Mouse (Mus musculus) MEL (cell line): ENCODE data around the gene Camta2. TPM values are rescaled to one million over a fixed set of nuclear protein-coding genes. Genes with fewer than 3 reads are reported as not detected.

Experiments
- DNase-seq: peaks from one replicate; pipeline ENCODE4 v3.0.0; 2011; ENCODE audit warnings: low read depth, low spot score
- H3K27ac ChIP-seq: 2 replicates; pipeline ENCODE4 v1.5.1; 2012; ENCODE audit warnings: low read depth, mild to moderate bottlenecking, control low read depth, low read length, moderate library complexity; ENCODE audit not compliant: control insufficient read depth
- H3K27me3 ChIP-seq, 2 experiments: fragments of 150-350 bp in 1 of 2; sonication (generic) in 1 of 2; 2 replicates each; pipeline ENCODE4 v1.6.1; 2012; ENCODE audit warnings: low read length in 2 of 2, mild to moderate bottlenecking in 2 of 2, improper control_type of control experiment in 1 of 2, moderate library complexity in 1 of 2; ENCODE audit not compliant: insufficient read depth in 2 of 2, control insufficient read depth in 1 of 2
- H3K36me3 ChIP-seq, 2 experiments: 2 replicates each; pipeline ENCODE4 v1.6.1; 2012 to 2014; ENCODE audit warnings: low read length in 2 of 2, improper control_type of control experiment in 1 of 2, inconsistent platforms in 1 of 2, mild to moderate bottlenecking in 1 of 2; ENCODE audit not compliant: insufficient read depth in 2 of 2, control insufficient read depth in 1 of 2
- H3K4me1 ChIP-seq, 2 experiments: fragments of 150-350 bp in 1 of 2; sonication (generic) in 1 of 2; 2 replicates each; pipeline ENCODE4 v1.6.1; 2012; ENCODE audit warnings: low read length in 2 of 2, improper control_type of control experiment in 1 of 2, mild to moderate bottlenecking in 1 of 2; ENCODE audit not compliant: insufficient read depth in 2 of 2, control insufficient read depth in 1 of 2
- H3K4me3 ChIP-seq, 2 experiments: fragments of 150-350 bp in 1 of 2; sonication (generic) in 1 of 2; 2 replicates each; pipeline ENCODE4 v1.5.1; 2012; ENCODE audit warnings: low read depth in 2 of 2, low read length in 2 of 2, mild to moderate bottlenecking in 2 of 2, moderate library complexity in 2 of 2, control low read depth in 1 of 2, improper control_type of control experiment in 1 of 2; ENCODE audit not compliant: control insufficient read depth in 1 of 2, insufficient read depth in 1 of 2
- H3K79me2 ChIP-seq: 2 replicates; pipeline ENCODE4 v1.6.1; 2012; ENCODE audit warnings: mild to moderate bottlenecking, low read length, moderate library complexity; ENCODE audit not compliant: control insufficient read depth, poor library complexity, insufficient read depth
- H3K9ac ChIP-seq: 2 replicates; pipeline ENCODE4 v1.6.1; 2012; ENCODE audit warnings: low read depth, mild to moderate bottlenecking, control low read depth, low read length, moderate library complexity; ENCODE audit not compliant: control insufficient read depth, poor library complexity, severe bottlenecking
- H3K9me3 ChIP-seq: fragments of 150-350 bp; sonication (generic); replicated peaks from 2 replicates; pipeline ENCODE4 v1.6.1; 2012; ENCODE audit warnings: mild to moderate bottlenecking, low read length, improper control_type of control experiment, moderate library complexity; ENCODE audit not compliant: insufficient read depth
- BHLHE40 ChIP-seq: IDR thresholded peaks from 2 replicates; pipeline ENCODE4 v1.6.1; 2012; ENCODE audit warnings: low read depth, mild to moderate bottlenecking, inconsistent platforms, low read length, improper control_type of control experiment, borderline replicate concordance
- CHD1 ChIP-seq: IDR thresholded peaks from 2 replicates; pipeline ENCODE4 v1.6.1; 2012; ENCODE audit warnings: low read depth, mild to moderate bottlenecking, inconsistent platforms, low read length, improper control_type of control experiment
- CHD2 ChIP-seq: IDR thresholded peaks from 2 replicates; pipeline ENCODE4 v1.6.1; 2011; ENCODE audit warnings: low read length, improper control_type of control experiment
- CTCF ChIP-seq, 3 experiments: IDR thresholded peaks in 2 of 3; conservative IDR thresholded peaks in 1 of 3; 2 replicates each; pipeline ENCODE4 v1.5.1; 2011 to 2012; ENCODE audit warnings: low read length in 3 of 3, low read depth in 2 of 3, mild to moderate bottlenecking in 2 of 3, improper control_type of control experiment in 1 of 3, inconsistent platforms in 1 of 3, mixed read lengths in 1 of 3, moderate library complexity in 1 of 3; ENCODE audit not compliant: control insufficient read depth in 1 of 3, insufficient read depth in 1 of 3, poor library complexity in 1 of 3, severe bottlenecking in 1 of 3
- EP300 ChIP-seq, 2 experiments: IDR thresholded peaks; 2 replicates each; pipeline ENCODE4 v1.6.1; 2011; ENCODE audit warnings: improper control_type of control experiment in 2 of 2, low read length in 2 of 2, low read depth in 1 of 2, mild to moderate bottlenecking in 1 of 2
- ETS1 ChIP-seq: IDR thresholded peaks from 2 replicates; pipeline ENCODE4 v1.6.1; 2012; ENCODE audit warnings: low read depth, mild to moderate bottlenecking, inconsistent platforms, low read length, improper control_type of control experiment, moderate library complexity
- GABPA ChIP-seq: IDR thresholded peaks from 2 replicates; pipeline ENCODE4 v1.6.1; 2012; ENCODE audit warnings: low read depth, mild to moderate bottlenecking, inconsistent platforms, low read length, improper control_type of control experiment, moderate library complexity
- GATA1 ChIP-seq: IDR thresholded peaks from 2 replicates; pipeline ENCODE4 v1.6.1; 2011; ENCODE audit warnings: low read depth, low read length, improper control_type of control experiment
- HCFC1 ChIP-seq: IDR thresholded peaks from 2 replicates; pipeline ENCODE4 v1.6.1; 2012; ENCODE audit warnings: low read depth, mild to moderate bottlenecking, inconsistent platforms, low read length, improper control_type of control experiment, moderate library complexity
- JUND ChIP-seq: IDR thresholded peaks from 2 replicates; pipeline ENCODE4 v1.6.1; 2011; ENCODE audit warnings: low read depth, mild to moderate bottlenecking, improper control_type of control experiment, low read length
- KAT2A ChIP-seq: conservative IDR thresholded peaks from 2 replicates; pipeline ENCODE4 v1.6.1; 2012; ENCODE audit warnings: low read depth, low read length, improper control_type of control experiment, inconsistent platforms
- MAFK ChIP-seq: IDR thresholded peaks from 2 replicates; pipeline ENCODE4 v1.6.1; 2011; ENCODE audit warnings: low read depth, mild to moderate bottlenecking, low read length, improper control_type of control experiment, borderline replicate concordance
- MAX ChIP-seq: IDR thresholded peaks from 2 replicates; pipeline ENCODE4 v1.6.1; 2011; ENCODE audit warnings: low read length, improper control_type of control experiment
- MAZ ChIP-seq: IDR thresholded peaks from 2 replicates; pipeline ENCODE4 v1.6.1; 2012; ENCODE audit warnings: low read depth, mild to moderate bottlenecking, inconsistent platforms, low read length, improper control_type of control experiment
- MEF2A ChIP-seq: IDR thresholded peaks from 2 replicates; pipeline ENCODE4 v1.6.1; 2014; ENCODE audit warnings: low read depth, mild to moderate bottlenecking, inconsistent platforms, low read length, improper control_type of control experiment; ENCODE audit not compliant: poor library complexity, insufficient replicate concordance, severe bottlenecking; ENCODE audit errors: extremely low read depth
- MXI1 ChIP-seq: IDR thresholded peaks from 2 replicates; pipeline ENCODE4 v1.6.1; 2011; ENCODE audit warnings: mild to moderate bottlenecking, low read depth, low read length, improper control_type of control experiment
- MYB ChIP-seq: IDR thresholded peaks from 2 replicates; pipeline ENCODE4 v1.6.1; 2011; ENCODE audit warnings: mild to moderate bottlenecking, low read depth, low read length, improper control_type of control experiment
- NELFE ChIP-seq: IDR thresholded peaks from 2 replicates; pipeline ENCODE4 v1.6.1; 2011; ENCODE audit warnings: low read depth, low read length, improper control_type of control experiment
- NRF1 ChIP-seq: IDR thresholded peaks from 2 replicates; pipeline ENCODE4 v1.6.1; 2014; ENCODE audit warnings: low read depth, mild to moderate bottlenecking, inconsistent platforms, low read length, improper control_type of control experiment, moderate library complexity; ENCODE audit not compliant: poor library complexity, insufficient read depth, severe bottlenecking
- POLR2A ChIP-seq, 2 experiments: IDR thresholded peaks; 2 replicates each; pipeline ENCODE4 v1.6.1; 2011 to 2012; ENCODE audit warnings: low read length in 2 of 2, mild to moderate bottlenecking in 2 of 2, control low read depth in 1 of 2, improper control_type of control experiment in 1 of 2, low read depth in 1 of 2, moderate library complexity in 1 of 2; ENCODE audit not compliant: control insufficient read depth in 1 of 2, insufficient read depth in 1 of 2, poor library complexity in 1 of 2
- POLR2AphosphoS2 ChIP-seq: IDR thresholded peaks from 2 replicates; pipeline ENCODE4 v1.6.1; 2011; ENCODE audit warnings: low read length, improper control_type of control experiment
- POLR2AphosphoS5 ChIP-seq: IDR thresholded peaks from 2 replicates; pipeline ENCODE4 v1.6.1; 2012; ENCODE audit warnings: low read depth, borderline replicate concordance, mild to moderate bottlenecking, inconsistent platforms, low read length, moderate library complexity, mixed read lengths
- RAD21 ChIP-seq: IDR thresholded peaks from 2 replicates; pipeline ENCODE4 v1.6.1; 2011; ENCODE audit warnings: mild to moderate bottlenecking, low read depth, low read length, improper control_type of control experiment
- RCOR1 ChIP-seq: IDR thresholded peaks from 2 replicates; pipeline ENCODE4 v1.6.1; 2012; ENCODE audit warnings: low read depth, mild to moderate bottlenecking, inconsistent platforms, low read length, improper control_type of control experiment
- SIN3A ChIP-seq: IDR thresholded peaks from 2 replicates; pipeline ENCODE4 v1.6.1; 2012; ENCODE audit warnings: low read length, improper control_type of control experiment, inconsistent platforms
- SMC3 ChIP-seq: IDR thresholded peaks from 2 replicates; pipeline ENCODE4 v1.6.1; 2011; ENCODE audit warnings: low read depth, low read length, improper control_type of control experiment
- TAL1 ChIP-seq: IDR thresholded peaks from 2 replicates; pipeline ENCODE4 v1.6.1; 2012; ENCODE audit warnings: mild to moderate bottlenecking, inconsistent platforms, low read length, moderate library complexity, mixed read lengths
- TBP ChIP-seq: IDR thresholded peaks from 2 replicates; pipeline ENCODE4 v1.8.0; 2011; ENCODE audit warnings: low read depth, low read length, improper control_type of control experiment
- TCF12 ChIP-seq: IDR thresholded peaks from 2 replicates; pipeline ENCODE4 v1.6.1; 2014; ENCODE audit warnings: low read depth, mild to moderate bottlenecking, inconsistent platforms, low read length, improper control_type of control experiment, moderate library complexity
- UBTF ChIP-seq: IDR thresholded peaks from 2 replicates; pipeline ENCODE4 v1.6.1; 2012; ENCODE audit warnings: low read depth, mild to moderate bottlenecking, inconsistent platforms, low read length, improper control_type of control experiment, moderate library complexity, borderline replicate concordance; ENCODE audit not compliant: insufficient read depth
- USF1 ChIP-seq: IDR thresholded peaks from 2 replicates; pipeline ENCODE4 v1.6.1; 2014; ENCODE audit warnings: low read depth, mild to moderate bottlenecking, inconsistent platforms, low read length, improper control_type of control experiment, moderate library complexity
- USF2 ChIP-seq, 2 experiments: IDR thresholded peaks; 2 replicates each; pipeline ENCODE4 v1.6.1; 2011 to 2012; ENCODE audit warnings: improper control_type of control experiment in 2 of 2, low read length in 2 of 2, borderline replicate concordance in 1 of 2, inconsistent platforms in 1 of 2, low read depth in 1 of 2, mild to moderate bottlenecking in 1 of 2; ENCODE audit not compliant: insufficient read depth in 1 of 2
- ZC3H11A ChIP-seq: IDR thresholded peaks from 2 replicates; pipeline ENCODE4 v1.6.1; 2012; ENCODE audit warnings: low read depth, mild to moderate bottlenecking, inconsistent platforms, low read length, improper control_type of control experiment
- ZKSCAN1 ChIP-seq: IDR thresholded peaks from 2 replicates; pipeline ENCODE4 v1.6.1; 2012; ENCODE audit warnings: low read depth, mild to moderate bottlenecking, inconsistent platforms, low read length, improper control_type of control experiment, moderate library complexity
- ZMIZ1 ChIP-seq: IDR thresholded peaks from 2 replicates; pipeline ENCODE4 v1.6.1; 2012; ENCODE audit warnings: low read depth, mild to moderate bottlenecking, inconsistent platforms, low read length, improper control_type of control experiment, moderate library complexity
- ZNF384 ChIP-seq: IDR thresholded peaks from 2 replicates; pipeline ENCODE4 v1.6.1; 2012; ENCODE audit warnings: low read depth, mild to moderate bottlenecking, inconsistent platforms, low read length, improper control_type of control experiment
- polyA plus RNA-seq, 2 experiments: library from polyadenylated mRNA; stranded (reverse) in 1 of 2; unstranded in 1 of 2; fragments of >175 nt in 1 of 2; fragments of >200 nt in 1 of 2; gene quantifications; 2 replicates each; pipeline versions ENCODE4 v1.2.1 to v1.2.4; 2012; ENCODE audit warnings: low replicate concordance in 2 of 2, low read depth in 1 of 2; ENCODE audit not compliant: insufficient read length in 2 of 2, insufficient read depth in 1 of 2, missing spikeins in 1 of 2
- total RNA-seq: library from RNA; depleted of rRNA; stranded (reverse); fragments of 300-350 nt; gene quantifications from 2 replicates; pipeline ENCODE4 v1.2.3, GENCODE M21; 2012

Camta2 gene
- total and polyA plus RNA-seq, 3 experiments: 1.9 to 15.0 TPM; not detected in 1

DNA sequence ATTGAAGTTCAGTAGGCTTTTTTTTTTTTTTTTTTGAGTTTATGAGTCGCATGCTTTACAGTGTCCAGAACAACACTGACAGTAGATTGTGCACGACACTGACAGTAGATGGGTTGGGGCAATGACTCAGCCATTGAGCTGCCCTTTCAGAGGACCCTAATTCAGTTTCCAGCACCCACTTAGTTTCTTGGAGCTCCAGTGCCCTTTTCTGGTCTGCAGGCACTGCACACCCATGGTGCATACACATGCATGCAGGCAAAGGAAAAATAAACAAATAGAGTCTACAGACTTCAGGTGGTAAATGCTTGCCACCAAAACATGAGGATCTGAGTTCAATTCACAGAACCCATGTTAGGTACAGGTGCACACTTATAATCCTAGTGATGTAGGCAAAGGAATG, 38.7 kb upstream of the Camta2 start:
- Histone ChIP-seq H3K27me3 (no peaks in the 10 kb centered on the region), H3K36me3 (no peaks in the 10 kb centered on the region), H3K9me3 (no peaks in the 10 kb centered on the region), H3K4me1 (no peaks in the 10 kb centered on the region), H3K9ac (no peak overlapping the region), H3K4me3 (no peak overlapping the region), H3K79me2 (no peaks in the 10 kb centered on the region), H3K27ac (no peak overlapping the region)
- peak; percentile 51 for DNase-seq
- TF ChIP-seq UBTF (no peak), RCOR1 (no peak), POLR2A (IDR thresholded peaks at IDR 0.05; ENCODE audit: control insufficient read depth in 1 of 2, insufficient read depth in 1 of 2, low read depth in 1 of 2, low read length in 2 of 2, poor library complexity in 1 of 2) (no peak), NELFE (no peak), HCFC1 (no peak), ZC3H11A (peak; percentile 32; the same call in 1 of the 2 replicates), ZKSCAN1 (no peak), USF1 (no peak), CTCF (IDR thresholded peaks at IDR 0.05 in 2 of 3, conservative IDR thresholded peaks at IDR 0.05 in 1 of 3; ENCODE audit: control insufficient read depth in 1 of 3, insufficient read depth in 1 of 3, low read depth in 2 of 3, low read length in 3 of 3, poor library complexity in 1 of 3, severe bottlenecking in 1 of 3) (peak; percentile 32 to 55 (median 50)), SMC3 (peak; percentile 49), MAFK (no peak), TAL1 (no peak), NRF1 (no peak), ZMIZ1 (no peak), MYB (no peak), EP300 (IDR thresholded peaks at IDR 0.05; ENCODE audit: low read depth in 1 of 2, low read length in 2 of 2) (no peak), GABPA (no peak), USF2 (IDR thresholded peaks at IDR 0.05; ENCODE audit: borderline replicate concordance in 1 of 2, insufficient read depth in 1 of 2, low read depth in 1 of 2, low read length in 2 of 2) (no peak), TBP (no peak), JUND (no peak), ZNF384 (no peak), POLR2AphosphoS5 (no peak), SIN3A (no peak), CHD1 (no peak), MXI1 (no peak), RAD21 (peak; percentile 51), GATA1 (no peak), MEF2A (no peak), MAX (no peak), POLR2AphosphoS2 (no peak), MAZ (no peak), TCF12 (no peak), CHD2 (no peak), KAT2A (no peak), BHLHE40 (no peak), ETS1 (no peak)
